Mouse (Mus musculus) gastrocnemius, adult 18-20 months (tissue): ENCODE measurements around the gene Atg9a. TPM values are rescaled to one million over a fixed set of nuclear protein-coding genes. Genes with fewer than 3 reads are reported as not detected.

ENCODE experiments used
- DNase-seq: peaks from one replicate; pipeline ENCODE4 v3.0.0; 2021; ENCODE audit warnings: low spot score
- total RNA-seq, 2 experiments: library from RNA; stranded (reverse); gene quantifications; 2 replicates each; pipeline ENCODE4 v1.2.3; 2021

Atg9a gene
- total RNA-seq, 2 experiments from 2014 or later = 90.4 to 115 TPM

DNA sequence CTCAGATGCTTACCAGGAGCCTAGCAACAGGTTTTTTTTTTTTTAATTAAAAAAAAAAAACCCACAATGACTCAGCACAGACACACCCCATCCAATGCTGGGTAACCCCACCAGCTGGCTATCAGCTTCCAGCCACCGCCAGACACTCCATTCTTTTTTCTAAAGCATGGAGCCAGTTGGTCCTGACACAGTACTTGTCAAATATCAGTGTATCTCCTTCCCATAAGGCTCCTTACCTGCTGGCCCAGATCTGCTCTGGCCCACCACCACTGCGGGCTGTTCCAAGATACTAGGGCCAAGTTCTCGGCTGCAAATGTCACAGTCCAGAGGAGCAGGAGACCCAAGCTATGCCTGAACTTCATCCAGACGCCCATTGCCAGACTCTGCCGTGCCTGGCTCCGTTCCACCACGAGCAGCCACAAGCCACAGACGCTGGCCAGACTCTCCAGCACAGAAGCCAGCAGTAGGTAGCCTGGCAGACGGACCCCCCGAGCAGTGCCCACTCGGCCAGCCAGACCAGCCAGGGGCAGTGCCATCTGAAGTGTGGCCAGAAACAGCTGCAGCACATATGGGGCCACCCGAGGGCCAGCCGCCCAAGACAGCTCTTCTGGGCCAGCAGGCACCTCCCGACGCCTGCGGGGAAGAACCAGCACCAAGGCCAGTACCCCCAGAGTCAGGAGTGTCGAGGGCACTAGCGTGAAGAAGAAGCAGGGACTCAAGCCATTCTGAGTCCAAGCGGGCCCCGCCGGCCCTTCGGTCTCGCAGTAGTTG is 12.5 kb downstream of the Atg9a start:
- DNase-seq = peak; percentile 35

DNA sequence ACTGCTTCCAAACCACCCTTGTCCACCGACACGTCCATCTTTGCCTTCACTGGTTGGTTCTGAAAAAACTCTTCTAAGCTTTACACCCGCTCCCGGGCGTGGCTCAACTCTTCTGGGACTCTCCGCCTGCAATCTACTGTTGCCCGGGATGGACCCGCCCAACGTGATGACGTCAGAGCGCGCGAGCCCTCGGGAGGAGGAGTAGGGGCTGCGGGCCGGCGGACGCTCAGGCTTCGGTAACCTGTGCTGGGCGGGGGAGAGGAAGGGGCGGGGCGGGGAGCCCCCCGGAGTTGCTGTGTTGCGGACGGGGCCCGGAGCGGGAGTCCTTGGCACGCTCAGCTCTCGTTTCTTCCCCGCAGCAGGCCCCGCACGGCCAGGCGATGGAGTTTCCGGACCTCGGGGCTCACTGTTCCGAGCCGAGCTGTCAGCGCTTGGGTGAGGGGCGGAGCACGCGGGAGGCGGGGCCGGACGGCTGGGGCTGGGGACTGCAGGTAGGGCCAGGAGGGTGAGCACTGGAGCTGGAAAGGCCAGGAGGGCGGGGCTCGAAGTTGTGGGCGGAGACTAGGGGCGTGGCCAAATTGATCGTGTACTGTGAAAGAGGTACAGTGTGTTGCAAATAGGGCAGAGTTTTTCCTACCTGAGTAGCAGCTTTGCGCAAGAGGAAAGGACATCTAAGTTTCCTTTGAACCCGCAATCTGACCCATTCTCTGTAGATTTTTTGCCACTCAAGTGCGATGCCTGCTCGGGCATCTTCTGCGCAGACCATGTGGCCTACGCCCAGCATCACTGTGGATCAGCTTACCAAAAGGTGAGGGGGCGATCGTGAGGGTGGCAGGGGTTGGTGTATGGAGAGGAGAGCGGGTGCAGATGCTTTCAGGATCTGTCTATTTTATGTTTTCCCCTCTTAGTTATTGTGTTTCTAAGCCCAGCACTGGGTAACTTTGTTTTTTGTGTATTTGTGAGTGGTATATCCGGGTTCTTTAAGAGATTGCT is 23.2 kb downstream of the Atg9a start, which contains the start of gene Zfand2b:
TSS of gene Zfand2b (plus strand) at position 175 of the 993 bp plus-strand sequence.
- DNase-seq = peak; percentile 97

DNA sequence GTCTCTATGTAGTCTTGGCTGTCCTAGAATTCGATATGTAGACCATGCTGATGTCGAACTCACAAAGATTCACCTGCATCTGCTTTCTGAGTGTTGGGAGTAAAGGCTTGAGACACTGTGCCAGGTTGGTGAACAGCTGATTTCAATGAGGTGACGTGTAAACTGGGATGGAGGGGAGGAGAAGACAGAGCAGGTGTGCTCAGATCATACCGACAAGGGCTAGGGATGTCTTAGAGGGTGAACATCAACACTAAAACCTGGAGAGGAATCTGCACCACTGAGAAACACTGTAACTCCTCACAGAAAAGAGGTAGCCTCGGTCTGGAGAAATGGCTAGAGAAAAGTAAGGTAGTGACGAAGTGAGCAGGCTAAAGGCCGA is 23.9 kb downstream of the Atg9a start:
- no peak for DNase-seq

DNA sequence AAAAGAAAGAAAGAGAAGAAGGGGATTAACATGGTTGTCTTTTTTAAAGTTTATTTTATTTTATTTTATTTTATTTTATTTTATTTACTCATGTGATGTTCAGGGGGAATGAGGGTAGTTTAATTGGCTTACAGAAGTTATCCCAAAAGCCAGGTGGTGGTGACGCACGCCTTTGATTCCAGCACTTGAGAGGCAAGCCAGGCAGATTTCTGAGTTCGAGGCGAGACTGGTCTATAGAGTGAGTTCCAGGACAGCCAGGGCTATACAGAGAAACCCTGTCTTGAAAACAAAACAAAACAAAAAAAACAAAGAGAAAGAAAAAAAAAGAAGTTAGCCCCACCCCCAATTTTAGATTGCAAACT is 31.8 kb downstream of the Atg9a start:
- DNase-seq = no peak

DNA sequence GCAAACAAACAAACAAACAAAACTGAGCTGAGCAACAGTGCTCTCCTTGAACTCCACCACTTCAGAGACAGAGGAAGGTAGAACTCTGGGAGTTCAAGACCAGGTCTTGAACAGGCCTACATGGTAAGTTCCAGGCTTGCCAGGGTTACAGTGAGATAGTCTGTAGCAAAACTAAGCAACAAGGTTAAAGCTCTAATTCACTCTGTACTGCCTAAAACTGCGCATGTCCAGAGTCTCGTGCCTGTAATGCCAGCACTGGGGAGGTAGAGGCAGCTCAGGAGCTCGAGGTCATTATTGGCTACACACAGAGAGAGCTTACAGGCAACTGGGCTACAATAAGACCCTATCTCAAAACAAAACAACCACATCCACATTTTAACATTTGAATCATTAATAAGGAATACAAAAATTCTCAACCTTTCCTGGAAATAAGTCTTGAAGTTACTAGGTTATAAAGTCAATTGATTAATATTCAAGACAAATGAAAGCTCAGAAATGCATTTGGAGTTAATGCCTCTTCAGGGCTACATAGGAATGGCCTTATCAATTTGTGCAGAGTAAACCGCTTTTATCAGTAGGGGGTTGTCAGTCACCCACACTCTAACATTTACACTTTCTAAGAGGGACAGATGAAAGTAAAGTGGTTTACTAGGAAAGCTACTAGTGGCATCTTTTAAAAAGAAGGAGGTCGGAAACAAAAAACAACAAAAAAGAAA is 32.3 kb downstream of the Atg9a start:
- no peak for DNase-seq

DNA sequence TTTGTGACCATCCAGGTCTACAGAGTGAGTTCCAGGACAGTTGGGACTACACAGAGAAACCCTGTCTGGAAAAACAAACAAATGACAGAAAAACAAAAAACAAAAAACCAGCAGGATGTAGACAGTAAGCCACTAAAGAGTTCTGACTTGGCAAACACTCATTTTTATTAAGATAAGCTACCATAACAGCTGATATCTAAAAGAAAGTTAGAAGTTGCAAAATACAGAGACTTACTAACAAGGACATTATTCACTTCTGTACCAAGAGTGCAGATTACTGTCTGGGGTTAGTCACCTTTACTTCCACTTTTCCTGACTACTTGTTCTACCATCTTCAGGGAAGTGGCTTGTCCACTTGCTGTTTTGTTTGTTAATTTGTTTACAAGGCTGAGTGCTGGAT is 33.0 kb downstream of the Atg9a start:
- no peak for DNase-seq

DNA sequence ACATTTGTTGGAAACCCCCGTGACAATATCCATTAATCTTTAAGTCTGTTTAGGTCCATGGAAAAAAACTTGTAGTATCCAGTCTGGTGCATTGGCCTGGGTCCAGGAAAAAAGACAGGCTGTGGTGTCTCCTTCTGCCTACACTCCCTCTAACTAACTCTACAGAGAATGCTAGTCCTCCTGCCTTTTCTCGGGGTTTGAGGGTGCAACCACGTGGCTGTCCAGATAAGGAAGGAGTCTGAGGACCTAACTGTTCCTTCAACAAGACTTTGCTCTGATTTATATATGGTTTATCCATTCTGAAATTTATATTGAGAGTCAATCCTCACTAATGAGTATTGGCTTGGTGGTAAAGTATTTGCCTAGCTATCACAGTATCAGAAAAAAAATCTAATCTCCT is 36.2 kb downstream of the Atg9a start:
- DNase-seq = no peak

DNA sequence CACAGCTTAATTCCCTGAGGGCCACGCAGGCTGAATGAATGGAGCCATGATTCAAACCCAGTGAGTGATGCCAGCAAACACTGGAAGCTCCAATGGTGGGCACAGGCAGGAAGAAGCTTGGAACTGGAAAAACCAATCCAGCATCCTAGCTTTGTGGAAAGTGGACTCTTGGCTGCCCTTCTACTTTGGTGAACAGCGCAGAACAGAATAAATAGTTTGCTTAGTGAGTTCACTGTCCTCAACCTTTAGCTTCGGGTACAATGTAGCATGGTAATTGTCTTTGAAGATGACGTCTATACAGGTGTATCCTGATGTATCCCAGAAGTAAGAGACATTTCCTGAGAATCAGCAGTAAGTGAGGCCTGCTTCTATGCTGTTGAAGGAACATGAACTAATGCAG is 43.3 kb downstream of the Atg9a start:
- no peak for DNase-seq

DNA sequence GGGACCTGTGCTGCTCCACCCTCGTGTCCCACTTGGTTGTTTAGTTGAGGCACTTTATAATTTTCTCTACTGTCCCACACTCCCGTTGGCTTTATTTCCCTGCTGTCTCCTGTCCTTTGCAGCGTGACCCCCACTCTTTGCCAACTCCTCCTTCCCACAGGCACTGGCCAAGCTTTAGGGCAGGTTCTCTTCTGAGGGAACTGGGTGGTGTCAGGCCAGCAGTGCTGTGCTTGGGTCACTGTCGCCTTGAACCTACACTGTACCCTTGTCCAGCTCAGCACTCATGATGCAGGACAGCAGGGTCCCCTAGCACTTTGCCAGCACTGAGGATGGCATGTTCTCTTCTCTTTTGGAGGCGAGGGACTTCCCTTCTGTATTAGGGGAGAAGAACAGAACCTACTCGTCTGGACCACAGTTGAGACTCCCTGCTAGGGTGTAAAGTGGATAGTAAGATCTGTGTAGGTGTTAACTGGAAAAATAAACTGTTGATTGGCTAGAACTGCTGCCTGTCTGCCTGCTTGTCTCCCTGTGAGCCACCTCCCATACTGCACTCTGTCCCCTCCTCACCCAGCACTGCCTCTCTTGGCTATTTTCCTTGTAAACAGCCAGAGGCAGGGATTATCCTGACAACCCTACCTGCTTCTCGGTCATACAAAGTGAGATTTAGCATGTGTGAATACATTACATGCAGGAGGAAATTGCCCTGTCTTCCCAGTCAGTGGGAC is 44.4 kb downstream of the Atg9a start:
- DNase-seq = no peak

DNA sequence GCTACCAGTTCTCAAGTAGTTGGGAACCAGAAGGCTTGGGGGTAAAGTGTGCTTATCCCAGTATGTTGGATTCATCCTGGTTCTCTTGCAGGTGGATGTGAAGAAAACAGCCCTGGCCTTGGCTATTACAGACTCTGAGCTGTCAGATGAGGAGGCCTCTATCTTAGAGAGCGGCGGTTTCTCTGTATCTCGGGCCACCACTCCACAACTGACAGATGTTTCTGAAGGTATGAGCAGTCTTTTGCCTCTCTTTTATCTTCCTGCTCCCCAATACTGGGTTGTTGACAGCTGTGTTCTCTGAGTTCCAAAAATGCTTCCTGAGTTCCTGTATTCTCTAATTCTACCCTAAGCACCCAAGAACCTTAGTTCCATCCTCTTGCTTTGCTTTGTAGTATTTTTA is 46.4 kb downstream of the Atg9a start:
- no peak for DNase-seq

DNA sequence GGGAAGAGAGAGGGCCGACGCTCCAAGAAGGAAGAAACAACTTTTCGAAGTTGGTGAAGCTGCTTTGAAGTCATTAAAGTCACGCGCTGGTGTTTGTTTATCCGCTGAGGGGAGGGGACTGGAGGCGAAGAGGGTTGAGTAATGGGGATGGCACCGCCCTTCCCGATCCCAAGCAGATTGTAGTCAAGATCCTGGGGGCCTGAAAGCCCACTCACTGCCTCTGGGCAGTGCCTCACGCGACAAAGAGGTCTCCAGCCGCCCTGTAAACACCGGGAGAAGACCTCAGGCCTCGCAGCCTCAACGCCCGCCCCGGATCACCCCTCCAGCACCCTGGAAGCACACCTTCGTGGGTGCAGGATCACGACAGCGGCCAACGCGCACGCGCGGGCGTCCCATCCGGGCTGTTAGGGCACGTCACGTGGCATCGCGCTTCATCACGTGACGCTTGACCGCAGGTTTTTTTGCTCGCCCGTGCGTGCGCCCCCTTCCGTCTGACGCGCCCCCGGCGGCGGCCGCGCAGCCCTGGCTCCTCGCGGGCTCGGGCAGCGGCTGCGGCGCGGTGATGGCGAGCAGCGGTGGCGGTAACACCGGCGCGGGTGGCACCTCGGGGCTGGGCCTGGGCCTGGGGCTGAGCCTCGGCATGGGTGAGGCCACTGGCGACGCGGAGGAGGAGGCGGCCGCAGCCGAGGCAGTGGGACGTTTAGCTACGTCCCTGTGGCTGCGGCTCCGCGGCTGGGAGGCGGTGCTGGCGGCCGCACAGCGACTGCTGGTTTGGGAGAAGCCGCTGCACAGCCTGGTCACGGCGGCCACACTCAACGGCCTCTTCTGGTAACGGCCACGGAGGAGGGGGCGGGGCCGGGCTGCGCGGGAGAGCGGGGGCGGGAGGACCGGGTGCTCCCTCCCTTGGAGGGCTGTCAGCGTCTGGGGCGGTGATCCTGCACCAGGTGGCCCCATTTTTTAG is 49.4 kb downstream of the Atg9a start, which contains the start of the genes Cnppd1 and Retreg2:
TSS of gene Cnppd1 (minus strand) at position 411 of the 961 bp plus-strand sequence.
TSS of gene Retreg2 (plus strand) at position 478 of the 961 bp plus-strand sequence.
- peak; percentile 95 for DNase-seq

DNA sequence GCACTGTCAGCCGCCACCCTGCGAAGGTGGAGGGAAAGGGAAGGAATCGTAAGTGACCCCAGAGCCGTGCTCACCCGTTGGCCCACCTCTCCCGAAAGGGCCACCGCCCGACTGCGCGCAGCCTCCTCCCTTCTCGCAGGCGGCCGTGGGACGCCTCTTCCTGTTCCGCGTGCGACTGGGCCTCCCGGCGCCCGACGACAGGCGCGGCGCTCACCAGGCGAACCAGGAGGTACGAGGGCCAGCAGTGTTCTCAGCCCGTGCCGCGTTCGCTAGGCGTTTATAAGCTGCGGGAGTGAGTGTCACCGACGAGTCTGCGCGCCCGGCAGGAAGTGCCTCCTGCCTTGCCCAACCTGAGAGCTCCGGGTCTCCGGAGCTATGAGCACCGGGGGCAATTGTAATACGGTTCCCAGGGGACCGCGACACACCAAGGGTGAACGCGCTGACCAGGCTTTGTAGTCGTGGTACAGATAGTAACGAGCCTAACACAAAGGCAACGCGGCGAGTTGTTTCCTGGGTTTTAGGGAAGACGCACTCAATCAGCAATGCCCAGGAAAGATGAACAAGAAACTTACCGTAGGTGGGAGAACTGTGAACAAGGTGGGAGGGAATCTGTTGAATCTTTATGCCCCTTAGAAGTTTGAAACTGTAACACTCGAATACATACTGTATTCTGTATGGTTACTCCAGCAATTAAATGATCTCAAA is 50.4 kb downstream of the Atg9a start:
- peak; percentile 59 for DNase-seq

DNA sequence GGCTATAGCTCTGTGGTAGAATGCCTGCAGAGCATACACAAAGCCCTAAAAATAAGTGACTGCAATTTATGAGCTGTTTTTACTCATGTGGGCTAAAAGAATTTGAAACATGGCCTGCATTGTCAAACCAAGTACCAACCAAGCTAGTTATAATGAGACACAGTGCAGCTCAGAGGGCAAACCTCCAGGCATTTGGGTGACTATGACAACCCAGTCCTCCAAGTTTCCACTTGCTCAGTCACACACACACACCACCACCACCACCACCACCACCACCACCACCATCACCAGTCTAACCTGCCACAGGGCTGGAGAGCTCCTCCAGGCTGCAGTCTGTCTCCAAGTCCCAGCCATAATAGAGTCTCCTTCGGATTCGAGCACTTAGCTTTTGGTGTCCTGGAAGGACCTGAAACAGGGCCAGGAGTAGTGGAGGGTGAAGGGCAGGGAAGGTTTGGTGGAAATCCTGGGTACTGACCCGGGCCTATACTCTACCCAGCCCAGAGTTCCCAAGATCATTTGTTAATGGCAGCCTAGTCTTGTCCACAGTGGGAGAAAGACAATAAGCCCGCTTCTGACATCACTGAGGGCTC is 51.3 kb downstream of the Atg9a start:
- no peak for DNase-seq

DNA sequence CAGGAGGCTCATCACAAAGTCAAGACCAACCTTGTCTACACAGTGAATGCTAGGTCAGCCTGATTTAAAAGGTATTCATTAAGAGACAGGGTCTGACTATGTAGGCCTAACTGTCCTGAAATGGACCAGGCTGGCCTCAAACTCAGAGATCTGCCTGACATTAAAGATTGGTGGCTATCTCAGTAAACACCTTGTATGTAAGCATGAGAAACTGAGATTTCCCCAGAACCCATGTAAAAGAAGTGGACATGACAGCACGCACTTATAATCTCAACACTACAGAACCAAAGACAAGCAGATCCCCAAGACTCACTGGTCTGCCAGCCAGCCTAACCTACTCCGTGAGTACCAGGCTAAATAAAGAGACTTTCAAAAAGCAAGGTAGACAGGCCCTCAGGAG is 53.5 kb downstream of the Atg9a start:
- DNase-seq = no peak

DNA sequence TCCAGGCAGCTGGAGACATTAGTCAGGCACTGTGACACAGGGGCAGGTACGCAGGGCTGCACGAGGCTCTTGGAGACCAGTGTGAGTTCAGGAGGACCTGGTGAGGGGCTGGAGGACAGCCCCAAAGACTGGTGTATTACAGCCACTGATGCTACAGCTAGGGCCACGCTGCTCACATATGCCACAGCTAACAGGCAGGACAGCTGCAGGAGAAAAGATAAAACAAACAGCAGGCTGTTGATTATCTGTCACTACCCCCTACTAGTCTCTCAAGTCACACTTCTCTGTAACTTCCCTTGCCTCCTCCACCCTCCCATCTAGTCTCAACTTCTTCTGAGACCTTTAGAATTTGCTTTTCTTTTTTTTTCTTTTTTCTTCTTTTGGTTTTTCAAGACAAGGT is 55.3 kb downstream of the Atg9a start:
- no peak for DNase-seq

DNA sequence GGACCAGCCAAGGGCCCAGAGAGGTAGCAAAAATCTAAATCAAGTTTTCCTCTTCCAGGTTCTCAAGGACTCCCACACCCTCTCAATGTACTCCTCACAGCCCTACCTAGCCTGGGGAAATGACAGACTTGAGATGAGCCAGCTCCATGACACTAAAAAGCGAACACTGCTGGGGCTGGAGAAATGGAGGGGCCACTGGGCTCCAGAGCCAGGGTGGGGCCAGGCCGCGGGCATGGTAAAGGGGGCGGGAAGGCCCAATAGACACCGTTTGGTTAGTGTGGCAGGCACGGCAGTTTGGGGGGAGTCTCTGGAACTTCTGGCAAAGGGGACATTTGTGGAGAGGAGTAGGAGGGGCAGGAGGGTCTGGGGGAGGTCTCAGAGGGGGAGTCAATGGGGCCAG is 55.7 kb downstream of the Atg9a start:
- no peak for DNase-seq

DNA sequence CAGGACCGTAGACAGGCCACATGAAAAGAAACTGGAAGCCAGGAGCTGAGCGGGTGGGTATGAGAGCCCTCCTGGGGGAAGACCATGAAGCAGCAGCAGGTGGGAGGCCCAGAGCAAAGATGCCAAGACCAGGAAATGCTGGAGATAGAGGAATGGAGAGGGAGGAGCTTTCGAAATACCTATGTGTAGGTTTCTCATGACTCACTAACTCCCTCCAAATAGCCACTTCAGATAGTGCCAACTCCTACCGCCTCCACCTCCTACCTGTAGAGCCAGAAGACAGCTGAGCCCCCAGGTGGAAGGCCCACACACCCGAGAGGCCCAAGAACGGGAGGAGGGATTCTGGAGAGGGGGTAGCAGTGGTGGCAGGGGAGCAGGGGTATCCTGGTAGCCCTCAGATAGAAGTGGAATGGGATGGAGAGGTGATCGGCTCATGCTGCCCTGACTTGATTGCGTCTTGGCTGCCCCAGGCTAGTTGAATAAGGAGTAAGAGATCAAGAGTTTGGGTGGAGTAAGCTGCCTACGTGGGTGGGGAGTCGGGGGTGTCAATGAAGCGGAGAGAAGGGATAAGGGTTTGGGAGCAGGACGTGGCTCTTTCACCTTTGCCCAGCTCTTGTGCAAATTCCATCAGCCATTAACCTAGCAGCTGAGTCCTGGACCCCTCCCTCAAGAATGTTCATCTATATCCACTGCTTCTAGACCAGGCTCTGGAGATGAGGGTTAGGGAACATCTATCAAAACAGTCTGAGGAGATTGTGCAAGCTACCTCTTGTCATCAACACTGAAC is 58.4 kb downstream of the Atg9a start, which contains the start of gene Slc23a3:
TSS of gene Slc23a3 (minus strand) at position 470 of the 787 bp plus-strand sequence.
- DNase-seq = no peak
